Mouse (Mus musculus): ENCODE results near the gene Fam89a.
A peak's percentile ranks its signal among the peaks of the same experiment; 100 is the strongest.

Fam89a gene

GRCm38 (mm10) chr8:124751709-124752173, at the start of gene Fam89a:
Fam89a (minus strand) TSS chr8:124751832.
- peak; percentile 27 for DNase-seq (ENCODE audit: extremely low read depth, low read depth)

GRCm38 (mm10) chr8:124800542-124800941, 48.9 kb upstream of the Fam89a start:
- DNase-seq (ENCODE audit: extremely low read depth, low read depth), result no peak

- peak; percentile 71 for DNase-seq (ENCODE audit: extremely low read depth, low read depth)
These were observed 44.3 kb upstream of the Fam89a start for GRCm38 (mm10) chr8:124795781-124796488.

DNA sequence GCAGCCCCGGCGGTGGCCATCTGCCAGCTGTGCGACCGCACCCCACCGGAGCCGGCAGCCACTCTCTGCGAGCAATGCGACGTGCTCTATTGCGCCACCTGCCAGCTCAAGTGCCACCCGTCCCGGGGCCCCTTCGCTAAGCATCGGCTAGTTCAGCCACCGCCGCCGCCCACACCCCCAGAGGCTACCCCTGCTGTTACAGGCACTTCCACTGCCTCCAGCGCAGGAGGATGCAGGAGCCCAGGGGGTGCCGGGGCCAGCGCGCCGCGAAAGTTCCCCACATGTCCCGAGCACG, 42.8 kb upstream of the Fam89a start:
- DNase-seq (ENCODE audit: extremely low read depth, low read depth), result no peak

DNA sequence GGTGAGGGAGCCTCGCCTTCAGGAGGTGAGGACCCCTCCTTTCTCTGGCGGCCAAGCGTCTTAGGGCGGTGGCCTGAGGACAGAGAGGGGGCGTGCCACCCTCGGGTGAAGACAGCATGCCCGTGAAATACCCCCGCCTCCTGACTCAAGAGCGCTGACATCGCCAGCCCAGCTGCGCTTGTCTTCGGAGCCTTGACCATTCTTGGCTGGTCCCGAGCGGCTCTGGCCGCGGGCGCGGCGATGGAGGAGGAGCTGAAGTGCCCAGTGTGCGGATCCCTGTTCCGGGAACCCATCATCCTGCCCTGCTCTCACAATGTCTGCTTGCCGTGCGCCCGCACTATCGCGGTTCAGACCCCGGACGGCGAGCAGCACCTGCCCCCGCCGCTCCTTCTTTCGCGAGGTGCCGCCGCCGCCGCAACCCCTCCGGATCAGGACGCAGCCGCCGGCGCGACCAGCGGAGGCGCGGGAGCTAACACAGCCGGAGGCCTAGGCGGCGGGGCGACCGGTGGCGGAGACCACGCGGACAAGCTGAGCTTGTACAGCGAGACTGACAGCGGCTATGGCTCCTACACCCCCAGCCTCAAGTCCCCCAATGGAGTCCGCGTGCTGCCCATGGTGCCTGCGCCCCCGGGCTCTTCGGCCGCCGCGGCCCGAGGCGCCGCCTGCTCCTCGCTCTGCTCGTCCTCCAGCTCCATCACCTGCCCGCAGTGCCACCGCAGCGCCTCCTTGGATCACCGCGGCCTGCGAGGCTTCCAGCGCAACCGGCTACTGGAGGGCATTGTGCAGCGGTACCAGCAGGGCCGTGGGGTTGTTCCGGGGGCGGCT, 42.2 kb upstream of the Fam89a start:
- DNase-seq (ENCODE audit: extremely low read depth, low read depth), result no peak

GRCm38 (mm10) chr8:124793172-124793651, 41.6 kb upstream of the Fam89a start:
- no peak for DNase-seq (ENCODE audit: extremely low read depth, low read depth)

- no peak for DNase-seq (ENCODE audit: extremely low read depth, low read depth)
These were observed 41.1 kb upstream of the Fam89a start, which contains the start of gene Trim67 for GRCm38 (mm10) chr8:124792708-124793107. Trim67 (plus strand) TSS chr8:124793092.

DNA sequence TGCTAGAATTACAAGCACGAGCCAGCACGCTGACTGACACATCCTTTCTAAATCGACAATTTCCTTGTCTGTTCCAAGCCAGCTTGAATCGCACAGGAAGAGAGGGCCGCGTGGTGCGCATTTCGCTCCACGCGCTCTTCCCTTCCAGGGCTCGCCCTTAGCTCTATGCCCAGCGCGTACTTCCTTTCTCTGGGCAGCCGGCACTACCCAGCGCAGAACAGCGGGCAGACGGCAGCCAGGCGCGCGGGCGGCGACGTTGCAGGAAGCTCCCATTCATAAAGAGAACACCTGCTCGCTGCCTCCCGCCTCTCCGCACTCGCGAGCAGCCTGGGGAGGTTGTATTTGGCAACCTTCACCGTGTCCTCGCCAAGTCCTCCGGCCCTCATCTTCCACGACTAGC, 40.6 kb upstream of the Fam89a start:
- no peak for DNase-seq (ENCODE audit: extremely low read depth, low read depth)

- no peak for DNase-seq (ENCODE audit: extremely low read depth, low read depth)
These were observed 40.1 kb upstream of the Fam89a start for GRCm38 (mm10) chr8:124791751-124792150.

DNA sequence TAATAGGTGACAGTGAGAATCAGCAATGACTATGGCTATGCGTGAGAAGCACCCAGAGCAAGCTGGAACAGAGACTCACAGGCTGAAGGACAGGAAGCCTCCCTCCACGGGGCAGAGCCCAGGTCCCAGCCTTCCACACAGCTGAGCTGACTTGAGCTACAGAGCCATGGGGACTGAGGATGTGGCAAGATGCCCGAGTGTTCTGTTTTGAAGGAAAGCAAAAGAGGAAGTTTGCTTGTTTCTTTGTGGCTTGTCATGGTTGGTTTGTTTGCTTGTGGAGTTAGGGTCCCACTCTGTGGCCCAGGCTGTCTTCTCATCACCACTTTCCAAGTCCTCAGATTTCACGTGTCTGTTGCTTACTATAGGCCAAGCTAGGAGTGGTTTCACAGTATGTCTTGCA, 39.0 kb upstream of the Fam89a start:
- DNase-seq (ENCODE audit: extremely low read depth, low read depth), result peak; percentile 60

GRCm38 (mm10) chr8:124784613-124785012, 33.0 kb upstream of the Fam89a start:
- no peak for DNase-seq (ENCODE audit: extremely low read depth, low read depth)

DNA sequence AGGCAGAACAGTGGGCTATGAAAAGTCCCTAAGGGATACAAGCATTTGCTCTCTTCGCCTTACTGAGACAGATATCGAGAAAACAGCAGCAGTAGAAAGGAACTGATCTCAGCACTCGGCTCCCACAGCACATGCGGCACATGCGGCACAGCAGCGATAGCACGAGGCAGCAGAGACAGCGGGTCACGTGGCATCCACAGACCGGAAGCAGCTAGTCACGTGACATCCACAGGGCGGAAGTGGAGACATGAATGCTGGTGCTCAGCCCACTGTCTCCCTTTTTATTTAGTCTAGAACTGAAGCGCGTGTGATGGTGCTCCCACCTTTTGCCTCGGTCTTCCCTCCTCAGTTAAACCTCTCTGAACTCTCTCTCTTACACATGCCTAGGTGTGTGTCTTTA, 31.6 kb upstream of the Fam89a start:
- DNase-seq (ENCODE audit: extremely low read depth, low read depth), result no peak

GRCm38 (mm10) chr8:124782431-124782830, 30.8 kb upstream of the Fam89a start:
- DNase-seq (ENCODE audit: extremely low read depth, low read depth), result no peak

DNA sequence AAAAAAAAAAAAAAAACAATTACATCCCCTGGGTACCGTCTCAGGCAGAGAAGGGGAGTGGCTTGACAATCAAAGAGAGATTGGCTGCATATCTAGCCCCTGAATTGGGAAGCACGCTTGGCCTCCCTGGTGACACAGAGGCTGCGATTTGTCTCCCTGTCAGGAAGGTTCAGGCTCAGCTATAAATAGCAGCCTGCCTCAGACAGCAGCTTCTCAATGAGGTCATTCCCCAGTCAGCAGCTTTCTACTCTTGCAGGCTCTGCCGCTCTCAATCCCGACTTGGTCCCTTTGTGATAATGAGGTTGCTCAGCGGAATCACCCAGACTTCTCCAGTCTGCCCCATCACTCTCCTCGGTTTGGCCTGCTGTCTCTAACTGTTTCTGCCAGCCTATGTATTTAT, 28.6 kb upstream of the Fam89a start:
- no peak for DNase-seq (ENCODE audit: extremely low read depth, low read depth)

DNA sequence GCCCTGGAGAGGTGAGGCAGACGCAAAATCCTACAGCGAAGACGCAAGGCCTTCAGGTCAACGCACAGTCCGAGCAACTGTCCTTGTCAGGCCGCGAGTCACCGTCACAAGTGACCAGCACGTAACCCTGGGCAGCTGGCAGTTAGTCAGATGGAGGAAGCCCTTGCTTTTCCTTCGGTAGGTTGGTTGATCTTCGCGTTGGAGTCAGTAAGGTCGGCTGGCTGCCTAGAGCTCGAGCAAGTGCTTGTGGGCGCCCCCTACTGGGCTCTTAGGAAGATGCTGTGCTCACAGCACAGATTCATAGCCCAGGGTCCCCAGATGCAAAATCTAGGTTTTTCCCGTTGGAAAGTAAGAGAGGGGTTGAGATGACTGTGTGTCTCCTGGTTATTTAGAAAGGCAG, 24.1 kb upstream of the Fam89a start:
- DNase-seq (ENCODE audit: extremely low read depth, low read depth), result no peak

GRCm38 (mm10) chr8:124772389-124772788, 20.8 kb upstream of the Fam89a start:
- DNase-seq (ENCODE audit: extremely low read depth, low read depth), result no peak

- DNase-seq (ENCODE audit: extremely low read depth, low read depth), result no peak
These were observed 11.4 kb upstream of the Fam89a start for GRCm38 (mm10) chr8:124763061-124763460.

DNA sequence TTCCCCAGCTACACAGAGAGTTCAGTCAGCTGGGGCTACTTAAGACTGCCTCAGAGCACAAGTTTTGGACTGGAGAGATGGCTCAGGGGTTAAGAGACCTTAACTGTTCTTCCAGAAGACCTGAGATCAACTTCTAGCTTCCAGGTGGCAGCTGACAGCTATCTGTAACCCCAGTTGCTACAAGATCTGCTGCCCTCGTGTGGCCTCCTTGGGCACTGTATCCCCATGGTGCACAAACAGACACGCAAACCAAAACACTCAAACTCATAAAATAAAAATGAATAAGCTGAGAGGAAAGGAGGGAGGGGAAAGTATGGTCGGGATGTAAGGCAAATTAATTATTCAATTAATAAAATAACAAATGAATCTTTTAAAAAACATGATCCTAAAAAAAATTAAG, 6.9 kb upstream of the Fam89a start:
- DNase-seq (ENCODE audit: extremely low read depth, low read depth), result peak; percentile 25

DNA sequence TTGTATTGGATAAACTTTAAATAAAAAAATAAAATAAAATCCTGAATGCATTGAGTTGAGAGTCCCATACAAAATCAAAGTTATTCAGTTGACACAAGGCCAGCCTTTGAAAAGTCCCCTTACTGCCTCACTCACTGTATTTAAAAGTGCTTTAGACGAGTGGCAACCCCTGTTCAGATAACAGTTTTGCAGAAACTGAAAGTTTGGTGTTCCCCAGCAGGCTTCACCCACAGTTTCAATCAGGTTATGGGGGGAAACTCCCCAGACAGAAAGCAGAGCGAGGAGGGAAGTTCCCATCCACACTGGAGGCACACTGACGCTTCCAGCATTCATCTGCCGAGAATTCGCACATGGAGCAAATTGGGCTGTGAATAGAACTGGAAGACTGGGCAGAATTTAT, 5.0 kb upstream of the Fam89a start:
- no peak for DNase-seq (ENCODE audit: extremely low read depth, low read depth)

- DNase-seq (ENCODE audit: extremely low read depth, low read depth), result no peak
These were observed 4.5 kb upstream of the Fam89a start for GRCm38 (mm10) chr8:124756153-124756552.

GRCm38 (mm10) chr8:124755481-124755880, 3.8 kb upstream of the Fam89a start:
- no peak for DNase-seq (ENCODE audit: extremely low read depth, low read depth)

- no peak for DNase-seq (ENCODE audit: extremely low read depth, low read depth)
These were observed 3.2 kb upstream of the Fam89a start for GRCm38 (mm10) chr8:124754792-124755190.

All from MEL-GATA-1-ER (cell line).